Mouse (Mus musculus): ENCODE data around the gene Ppm1b. TPM values are rescaled to one million over a fixed set of nuclear protein-coding genes. Genes with fewer than 3 reads are reported as not detected.
A peak's percentile ranks its signal among the peaks of the same experiment; 100 is the strongest.
"Not testable (repeated sequence)": the region's sequence is repeated elsewhere in the genome, so short reads cannot be mapped to it uniquely, and the experiment has no call there.

Gene Ppm1b
- total RNA-seq (2021): 100 to 1,000 TPM; 139 to 151 TPM
- long read RNA-seq, experiment 1, transcript Ppm1b-202 (6 exons, 3,323 nt): minor isoform, 113 of 291 reads
- long read RNA-seq, experiment 1, transcript Ppm1b-201 (6 exons, 2,670 nt): major isoform, 154 of 291 reads
- long read RNA-seq, experiment 1, partial matches to known transcripts: 9 of 291 reads
- long read RNA-seq, experiment 1, other reads (novel, unspliced or antisense): 11 of 291 reads
- long read RNA-seq, experiment 2, transcript Ppm1b-202 (6 exons, 3,323 nt): minor isoform, 117 of 309 reads
- long read RNA-seq, experiment 2, transcript Ppm1b-201 (6 exons, 2,670 nt): major isoform, 160 of 309 reads
- long read RNA-seq, experiment 2, transcript Ppm1b-205 (6 exons, 1,290 nt): minor isoform, 5 of 309 reads
- long read RNA-seq, experiment 2, partial matches to known transcripts: 16 of 309 reads
- long read RNA-seq, experiment 2, other reads (novel, unspliced or antisense): 11 of 309 reads

GRCm38 (mm10) chr17:84956441-84956840 is at the start of gene Ppm1b:
Gene Ppm1b (plus strand): TSS chr17:84956741.
- no peak for DNase-seq

- no peak for DNase-seq
These were observed 34.7 kb upstream of the Ppm1b start for GRCm38 (mm10) chr17:84921666-84922376.

GRCm38 (mm10) chr17:84924779-84925178 is 31.8 kb upstream of the Ppm1b start:
- DNase-seq: no peak

- no peak for DNase-seq
These were observed 30.3 kb upstream of the Ppm1b start for GRCm38 (mm10) chr17:84926233-84926632.

- no peak for DNase-seq
These were observed 29.0 kb upstream of the Ppm1b start for GRCm38 (mm10) chr17:84927580-84927979.

- no peak for DNase-seq
These were observed 23.6 kb upstream of the Ppm1b start for GRCm38 (mm10) chr17:84932943-84933342.

- DNase-seq: no peak
These were observed 22.6 kb upstream of the Ppm1b start for GRCm38 (mm10) chr17:84933968-84934367.

- not testable (repeated sequence) for DNase-seq
These were observed 20.9 kb upstream of the Ppm1b start for GRCm38 (mm10) chr17:84935620-84936019.

- no peak for DNase-seq
These were observed 20.2 kb upstream of the Ppm1b start for GRCm38 (mm10) chr17:84936301-84936700.

- no peak for DNase-seq
These were observed 19.7 kb upstream of the Ppm1b start for GRCm38 (mm10) chr17:84936809-84937208.

- no peak for DNase-seq
These were observed 19.3 kb upstream of the Ppm1b start for GRCm38 (mm10) chr17:84937220-84937619.

GRCm38 (mm10) chr17:84938215-84938614 is 18.3 kb upstream of the Ppm1b start:
- no peak for DNase-seq

- DNase-seq: no peak
These were observed 16.4 kb upstream of the Ppm1b start for GRCm38 (mm10) chr17:84940017-84940731.

GRCm38 (mm10) chr17:84941291-84941868 is 15.2 kb upstream of the Ppm1b start:
- DNase-seq: no peak

- DNase-seq: no peak
These were observed 14.0 kb upstream of the Ppm1b start for GRCm38 (mm10) chr17:84942358-84943032.

GRCm38 (mm10) chr17:84943033-84943393 is 13.5 kb upstream of the Ppm1b start:
- DNase-seq: no peak

- no peak for DNase-seq
These were observed 12.2 kb upstream of the Ppm1b start for GRCm38 (mm10) chr17:84944348-84944747.

- no peak for DNase-seq
These were observed 4.0 kb upstream of the Ppm1b start for GRCm38 (mm10) chr17:84952521-84952920.

GRCm38 (mm10) chr17:84953776-84954175 is 2.8 kb upstream of the Ppm1b start:
- DNase-seq: no peak

GRCm38 (mm10) chr17:84954881-84955280 is 1.7 kb upstream of the Ppm1b start:
- DNase-seq: no peak

- peak; percentile 72 for DNase-seq
These were observed 468 bp downstream of the Ppm1b start for GRCm38 (mm10) chr17:84956931-84957486.
